Mouse (Mus musculus) ES-E14 (cell line): Measurements from ENCODE around the gene Sertad3. TPM values are rescaled to one million over a fixed set of nuclear protein-coding genes. Genes with fewer than 3 reads are reported as not detected.
A peak's percentile ranks its signal among the peaks of the same experiment; 100 is the strongest.
"Not testable (repeated sequence)": the region's sequence is repeated elsewhere in the genome, so short reads cannot be mapped to it uniquely, and the experiment has no call there.

ENCODE experiments used
- DNase-seq: peaks from one replicate; pipeline ENCODE4 v3.0.0-alpha.2; 2013; ENCODE audit warnings: low read depth, low spot score
- H3K27ac ChIP-seq: 2 replicates; pipeline ENCODE4 v1.5.1; 2012; ENCODE audit warnings: low read depth, mild to moderate bottlenecking, low read length, moderate library complexity, mixed read lengths; ENCODE audit not compliant: poor library complexity, insufficient read depth, severe bottlenecking
- H3K36me3 ChIP-seq: 2 replicates; pipeline ENCODE4 v1.6.1; 2012; ENCODE audit warnings: mild to moderate bottlenecking, low read length, moderate library complexity, mixed read lengths; ENCODE audit not compliant: control insufficient read depth, poor library complexity, insufficient read depth, severe bottlenecking
- H3K4me1 ChIP-seq, 2 experiments: fragments of 150-350 bp in 1 of 2; sonication (generic) in 1 of 2; 2 replicates each; pipeline ENCODE4 v1.6.1; 2012; ENCODE audit warnings: low read length in 2 of 2, mild to moderate bottlenecking in 1 of 2, mixed read lengths in 1 of 2; ENCODE audit not compliant: control insufficient read depth in 2 of 2, insufficient read depth in 2 of 2, poor library complexity in 1 of 2
- H3K4me3 ChIP-seq, 2 experiments: fragments of 150-350 bp in 1 of 2; sonication (generic) in 1 of 2; 2 replicates each; pipeline ENCODE4 v1.5.1; 2012; ENCODE audit warnings: low read length in 2 of 2, low read depth in 1 of 2, mild to moderate bottlenecking in 1 of 2, mixed read lengths in 1 of 2; ENCODE audit not compliant: insufficient read depth in 1 of 2, poor library complexity in 1 of 2, severe bottlenecking in 1 of 2
- H3K9ac ChIP-seq: 2 replicates; pipeline ENCODE4 v1.6.1; 2012; ENCODE audit warnings: low read depth, mild to moderate bottlenecking, low read length, mixed read lengths; ENCODE audit not compliant: poor library complexity, insufficient read depth, severe bottlenecking
- H3K9me3 ChIP-seq: fragments of 150-350 bp; sonication (generic); 2 replicates; pipeline ENCODE4 v1.6.1; 2012; ENCODE audit warnings: low read depth, mild to moderate bottlenecking, low read length; ENCODE audit not compliant: control insufficient read depth, insufficient read depth
- CHD2 ChIP-seq: IDR thresholded peaks from 2 replicates; pipeline ENCODE4 v1.6.1; 2014; ENCODE audit warnings: mild to moderate bottlenecking, low read depth, low read length, inconsistent platforms
- HCFC1 ChIP-seq: IDR thresholded peaks from 2 replicates; pipeline ENCODE4 v1.6.1; 2012; ENCODE audit warnings: low read length, inconsistent platforms, borderline replicate concordance; ENCODE audit not compliant: insufficient read depth
- MAFK ChIP-seq: IDR thresholded peaks from 2 replicates; pipeline ENCODE4 v1.6.1; 2014; ENCODE audit warnings: mild to moderate bottlenecking, low read depth, low read length, inconsistent platforms; ENCODE audit not compliant: insufficient read depth
- ZC3H11A ChIP-seq: IDR thresholded peaks from 2 replicates; pipeline ENCODE4 v1.6.1; 2012; ENCODE audit warnings: low read depth, mild to moderate bottlenecking, inconsistent platforms, low read length, borderline replicate concordance
- ZNF384 ChIP-seq: IDR thresholded peaks from 2 replicates; pipeline ENCODE4 v1.6.1; 2012; ENCODE audit warnings: low read depth, low read length, inconsistent platforms
- in situ Hi-C, 2 experiments: fragments of 600-800 bp; cut with MboI; formaldehyde crosslinking; loops; one replicate each; pipeline ENCODE4 v1.15.1; 2025; ENCODE audit warnings: low sequenced_read_pairs in 2 of 2, inconsistent platforms in 1 of 2; ENCODE audit not compliant: unreplicated experiment in 2 of 2
- total RNA-seq: library from RNA; depleted of rRNA; stranded (reverse); fragments of 300-350 nt; gene quantifications from 2 replicates; pipeline ENCODE4 v1.2.3, GENCODE M21; 2012

Gene Sertad3
- total RNA-seq, 1 experiment: 5.4 TPM

GRCm38 (mm10) chr7:27490543-27491329 is 17.2 kb downstream of the Sertad3 start:
- H3K4me1 ChIP-seq: peaks cover 0 to 24% of the 10 kb centered on the region in 2 experiments; a peak in 2 of 4 replicates

DNA sequence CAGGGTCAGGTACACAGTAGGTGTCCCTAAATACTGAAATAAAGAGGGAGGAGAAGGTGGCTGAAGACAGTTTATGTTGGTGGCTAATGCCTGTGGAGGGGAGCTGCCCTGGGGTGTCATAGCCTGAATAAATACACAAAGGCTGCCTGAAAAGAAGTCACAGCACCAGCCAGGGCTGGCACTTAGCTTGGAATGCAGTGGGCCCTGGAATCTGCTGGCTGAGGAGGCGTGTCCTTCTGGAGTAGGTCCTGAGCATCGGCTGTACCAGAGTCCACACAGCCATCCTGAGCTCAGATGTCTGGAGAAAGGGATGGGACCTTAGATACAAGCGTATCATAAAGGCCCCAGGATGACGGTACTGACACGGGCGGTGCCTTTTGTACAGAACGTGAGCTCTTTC is 18.3 kb downstream of the Sertad3 start:
- Histone ChIP-seq H3K9me3 (no peaks in the 10 kb centered on the region), H3K27ac (peak overlapping the region; percentile 19; the same call in 1 of the 2 replicates), H3K4me1 (peaks cover 0 to 24% of the 10 kb centered on the region in 2 experiments; a peak in 2 of 4 replicates), H3K36me3 (peaks cover 8% of the 10 kb centered on the region), H3K4me3 (no peak overlapping the region), H3K9ac (peak overlapping the region; percentile 33; the same call in 1 of the 2 replicates)
- DNase-seq: no peak
- in situ Hi-C loops: no loop called here
- no peak for TF ChIP-seq ZC3H11A
- no peak for TF ChIP-seq HCFC1
- no peak for TF ChIP-seq MAFK
- no peak for TF ChIP-seq CHD2
- TF ChIP-seq ZNF384: no peak

More at GRCm38 (mm10) chr7:27490543-27491329, 17.2 kb downstream of the Sertad3 start:
- DNase-seq: no peak
- peak overlapping the region; percentile 89 for H3K27ac ChIP-seq
- in situ Hi-C loops: no loop called here
- H3K36me3 ChIP-seq: peaks cover 8% of the 10 kb centered on the region
- peak overlapping the region; percentile 76 for H3K9ac ChIP-seq
- no peaks in the 10 kb centered on the region for H3K9me3 ChIP-seq
- TF ChIP-seq ZNF384 (peak; percentile 91), ZC3H11A (no peak)
- H3K4me3 ChIP-seq: peak overlapping the region; percentile 57 to 65

GRCm38 (mm10) chr7:27493022-27493421 is 19.5 kb downstream of the Sertad3 start:
- in situ Hi-C loops: no loop called here
- DNase-seq: no peak
- no peak overlapping the region for H3K4me3 ChIP-seq
- H3K4me1 ChIP-seq: peaks cover 0 to 31% of the 10 kb centered on the region in 2 experiments; a peak in 2 of 4 replicates
- TF ChIP-seq HCFC1 (no peak), ZNF384 (no peak), ZC3H11A (no peak), CHD2 (no peak), MAFK (no peak)
- no peaks in the 10 kb centered on the region for H3K9me3 ChIP-seq
- H3K27ac ChIP-seq: no peak overlapping the region
- H3K36me3 ChIP-seq: peaks cover 8% of the 10 kb centered on the region
- no peak overlapping the region for H3K9ac ChIP-seq

DNA sequence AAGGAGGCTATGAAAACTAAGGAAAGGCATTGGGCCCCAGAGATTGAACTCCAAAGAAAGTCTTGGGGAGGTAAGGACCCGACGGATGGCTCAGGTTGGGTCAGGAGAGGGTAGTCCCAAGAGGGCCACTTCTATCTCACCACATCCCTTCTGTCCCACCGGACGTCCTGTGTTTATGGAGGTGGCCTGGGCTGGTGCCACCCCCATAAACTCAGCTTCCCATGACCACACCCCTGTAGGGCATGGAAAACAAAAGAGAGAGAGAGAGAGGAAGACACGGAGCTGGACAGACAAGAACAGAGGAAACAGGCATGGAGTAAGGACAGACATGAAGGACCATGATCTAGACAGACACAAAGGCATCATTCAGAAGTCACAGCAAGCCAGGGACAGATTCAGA is 19.9 kb downstream of the Sertad3 start:
- H3K4me3 ChIP-seq: no peak overlapping the region
- TF ChIP-seq ZC3H11A (no peak), ZNF384 (no peak), CHD2 (no peak), HCFC1 (no peak), MAFK (no peak)
- peaks cover under 1 to 31% of the 10 kb centered on the region in 2 experiments; a peak in 3 of 4 replicates for H3K4me1 ChIP-seq
- no peak for DNase-seq
- peaks cover 8% of the 10 kb centered on the region for H3K36me3 ChIP-seq
- H3K27ac ChIP-seq: no peak overlapping the region
- H3K9ac ChIP-seq: no peak overlapping the region
- no peaks in the 10 kb centered on the region for H3K9me3 ChIP-seq
- in situ Hi-C loops: no loop called here

DNA sequence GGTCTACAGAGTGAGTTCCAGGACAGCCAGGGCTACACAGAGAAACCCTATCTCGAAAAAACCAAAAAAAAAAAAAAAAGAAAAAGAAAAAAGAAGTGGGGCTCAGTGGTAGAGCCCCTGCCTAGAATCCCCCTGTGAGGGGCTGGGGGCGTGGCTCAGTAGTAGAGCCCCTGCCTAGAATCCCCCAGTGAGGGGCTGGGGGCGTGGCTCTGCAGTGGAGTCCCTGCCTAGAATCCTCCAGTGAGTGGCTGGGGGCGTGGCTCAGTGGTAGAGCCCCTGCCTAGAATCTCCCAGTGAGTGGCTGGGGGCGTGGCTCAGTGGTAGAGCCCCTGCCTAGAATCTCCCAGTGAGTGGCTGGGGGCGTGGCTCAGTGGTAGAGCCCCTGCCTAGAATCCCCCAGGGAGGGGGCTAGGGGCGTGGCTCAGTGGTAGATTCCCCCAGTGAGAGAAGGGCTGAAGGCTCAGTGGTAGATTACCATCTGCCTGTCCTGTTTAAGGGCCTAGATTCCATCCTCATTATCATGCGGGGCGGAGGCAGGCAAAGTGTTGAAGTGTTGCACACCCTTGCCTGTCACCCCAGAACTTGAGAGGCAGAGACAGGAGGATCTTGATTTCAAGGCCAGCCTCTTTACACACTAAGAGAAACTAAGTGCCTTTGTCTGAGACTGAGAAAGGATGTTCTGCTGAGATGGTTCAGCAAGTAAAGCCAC is 21.2 kb downstream of the Sertad3 start:
- DNase-seq, H3K9me3 ChIP-seq, H3K4me3 ChIP-seq, H3K9ac ChIP-seq, in situ Hi-C loops, H3K27ac ChIP-seq, H3K36me3 ChIP-seq: not testable (repeated sequence)
- peaks cover 4 to 28% of the 10 kb centered on the region in 2 experiments; a peak in 3 of 4 replicates for H3K4me1 ChIP-seq
